Mouse (Mus musculus) forelimb bud, embryonic 11.5 days (tissue): ENCODE results near the gene Prtg.
A peak's percentile ranks its signal among the peaks of the same experiment; 100 is the strongest.

Source experiments
- DNase-seq: peaks from one replicate; pipeline ENCODE4 v3.0.0-alpha.2; 2012; ENCODE audit warnings: low read depth, low spot score

The Prtg gene

GRCm38 (mm10) chr9:72809077-72809476 is 2.4 kb downstream of the Prtg start:
- DNase-seq: no peak

- DNase-seq: no peak
These were observed 3.9 kb downstream of the Prtg start for GRCm38 (mm10) chr9:72810607-72811006.

- no peak for DNase-seq
These were observed 5.4 kb downstream of the Prtg start for GRCm38 (mm10) chr9:72812091-72812490.

- no peak for DNase-seq
These were observed 6.2 kb downstream of the Prtg start for GRCm38 (mm10) chr9:72812594-72813570.

GRCm38 (mm10) chr9:72825511-72825910 is 18.8 kb downstream of the Prtg start:
- DNase-seq: no peak

GRCm38 (mm10) chr9:72825976-72826375 is 19.3 kb downstream of the Prtg start:
- DNase-seq: no peak

GRCm38 (mm10) chr9:72828616-72829257 is 22.1 kb downstream of the Prtg start:
- DNase-seq: no peak

- no peak for DNase-seq
These were observed 27.5 kb downstream of the Prtg start for GRCm38 (mm10) chr9:72833992-72834696.

GRCm38 (mm10) chr9:72835007-72835406 is 28.3 kb downstream of the Prtg start:
- no peak for DNase-seq

GRCm38 (mm10) chr9:72836708-72837495 is 30.2 kb downstream of the Prtg start:
- DNase-seq: peak; percentile 72

- no peak for DNase-seq
These were observed 31.0 kb downstream of the Prtg start for GRCm38 (mm10) chr9:72837598-72838160.

- no peak for DNase-seq
These were observed 31.6 kb downstream of the Prtg start for GRCm38 (mm10) chr9:72838256-72838655.

- DNase-seq: no peak
These were observed 32.8 kb downstream of the Prtg start for GRCm38 (mm10) chr9:72839346-72839990.

GRCm38 (mm10) chr9:72844496-72844895 is 37.8 kb downstream of the Prtg start:
- no peak for DNase-seq

- no peak for DNase-seq
These were observed 39.5 kb downstream of the Prtg start for GRCm38 (mm10) chr9:72846160-72846559.

GRCm38 (mm10) chr9:72851541-72851940 is 44.9 kb downstream of the Prtg start:
- no peak for DNase-seq

GRCm38 (mm10) chr9:72851979-72852378 is 45.3 kb downstream of the Prtg start:
- no peak for DNase-seq

- no peak for DNase-seq
These were observed 47.1 kb downstream of the Prtg start for GRCm38 (mm10) chr9:72853681-72854190.

GRCm38 (mm10) chr9:72856721-72857120 is 50.0 kb downstream of the Prtg start:
- no peak for DNase-seq

- DNase-seq: no peak
These were observed 54.1 kb downstream of the Prtg start for GRCm38 (mm10) chr9:72860764-72861163.
